Comparison of ENCODE assay signal across 8 mouse cellular contexts in genomic region chr3:121428230-121428629, GRCm38 (mm10). TPM values are rescaled to one million over a fixed set of nuclear protein-coding genes. Genes with fewer than 3 reads are reported as not detected.
DNase-seq lines count a peak whose midpoint lies in the region; ATAC-seq and TF ChIP-seq lines count a peak whose summit lies in the region.

No protein-coding gene starts in this region.

- H3K9me3 ChIP-seq in limb, embryonic 14.5 days (ENCODE audit: control insufficient read depth, low read length) = no peaks in the 10 kb centered on the region

- H3K4me2 ChIP-seq in limb, embryonic 14.5 days (replicated peaks; ENCODE audit: low read depth, low read length, severe bottlenecking) = peak overlapping the region; percentile 90

- no peak for ATAC-seq in limb, embryonic 14.5 days (ENCODE audit: low FRiP score, low read depth)

- WGBS in liver, adult 2 months = 4% methylated on average over 8 of the region's 8 CpGs
- 5% methylated on average over 8 of the region's 8 CpGs for WGBS in limb, embryonic 14.5 days

- intact Hi-C loops in left cerebral cortex, postnatal 10 days (cut with DNase I) = loop anchor here (5.0 to 10.0 kb wide), 2 partner anchors 121 to 253 kb away; partner anchors contain the start of gene Rwdd3

- peaks cover 45% of the 10 kb centered on the region; the same call in 1 of the 2 replicates for H3K79me2 ChIP-seq in liver, adult 2 months (ENCODE audit: control insufficient read depth, insufficient read depth, low read length)

- H3K27me3 ChIP-seq in liver, adult 2 months (ENCODE audit: control insufficient read depth, insufficient read depth, low read length) = no peaks in the 10 kb centered on the region
- H3K27me3 ChIP-seq in limb, embryonic 14.5 days (ENCODE audit: control insufficient read depth, insufficient read depth, low read length) = no peaks in the 10 kb centered on the region
- H3K27me3 ChIP-seq in splenic B cell, adult 2 months (ENCODE audit: control insufficient read depth, insufficient read depth, low read length, poor library complexity, severe bottlenecking) = no peaks in the 10 kb centered on the region

- no peaks in the 10 kb centered on the region for H3K36me3 ChIP-seq in liver, adult 2 months (ENCODE audit: control insufficient read depth, insufficient read depth, low read length)
- H3K36me3 ChIP-seq in limb, embryonic 14.5 days (ENCODE audit: control insufficient read depth, insufficient read depth, low read length) = no peaks in the 10 kb centered on the region
- H3K36me3 ChIP-seq in splenic B cell, adult 2 months (ENCODE audit: control insufficient read depth, insufficient read depth, low read length, poor library complexity, severe bottlenecking) = no peaks in the 10 kb centered on the region

- peaks cover 14% of the 10 kb centered on the region for H3K4me1 ChIP-seq in liver, adult 2 months (ENCODE audit: control insufficient read depth, insufficient read depth, low read length)
- no peaks in the 10 kb centered on the region for H3K4me1 ChIP-seq in cortical plate, adult 2 months (ENCODE audit: control insufficient read depth, insufficient read depth, low read length)
- H3K4me1 ChIP-seq in limb, embryonic 14.5 days (ENCODE audit: control insufficient read depth, insufficient read depth, low read length) = peaks cover 41% of the 10 kb centered on the region

- peak; percentile 54 for DNase-seq in liver, adult 2 months (ENCODE audit: extremely low read depth, low read depth, low spot score)
- DNase-seq in liver = no peak
- peak; percentile 36 for DNase-seq in heart, postnatal 4 days
- peak; percentile 41 for DNase-seq in limb, embryonic 14.5 days (ENCODE audit: low spot score)
- DNase-seq in splenic B cell, adult 2 months (ENCODE audit: low read depth, low spot score) = peak; percentile 69
- DNase-seq in thymus, postnatal 36 days = no peak
- no peak for DNase-seq in left cerebral cortex, postnatal 10 days (ENCODE audit: extremely low spot score in 1 of 2, low spot score in 2 of 2)

- peak overlapping the region; percentile 96 for H3K4me3 ChIP-seq in liver, adult 2 months (ENCODE audit: insufficient read depth, low read depth, low read length)
- H3K4me3 ChIP-seq in cortical plate, adult 2 months (ENCODE audit: insufficient read depth, low read length) = peak overlapping the region; percentile 54; the same call in 1 of the 2 replicates
- H3K4me3 ChIP-seq in limb, embryonic 14.5 days (replicated peaks; ENCODE audit: low read length) = peak overlapping the region; percentile 89

- TF ChIP-seq POLR2A in liver, adult 2 months (IDR thresholded peaks at IDR 0.05; ENCODE audit: extremely low read depth, insufficient read depth, low read length) = no peak
- TF ChIP-seq POLR2A in cortical plate, adult 2 months (IDR thresholded peaks at IDR 0.05; ENCODE audit: extremely low read depth, insufficient read depth, low read length) = no peak
- TF ChIP-seq POLR2A in limb, embryonic 14.5 days (IDR thresholded peaks at IDR 0.05; ENCODE audit: borderline replicate concordance, extremely low read depth, insufficient read depth, insufficient read length) = no peak

- H3K27ac ChIP-seq in liver, adult 2 months (replicated peaks; ENCODE audit: insufficient read depth, low read depth, low read length) = peak overlapping the region; percentile 60
- H3K27ac ChIP-seq in cortical plate, adult 2 months (ENCODE audit: insufficient read depth, low read length) = no peak overlapping the region
- H3K27ac ChIP-seq in limb, embryonic 14.5 days (replicated peaks; ENCODE audit: low read depth, low read length) = peak overlapping the region; percentile 99

- H3K9ac ChIP-seq in liver, adult 2 months (ENCODE audit: low read depth, low read length) = peak overlapping the region; percentile 67
- H3K9ac ChIP-seq in limb, embryonic 14.5 days (ENCODE audit: low read depth, low read length, severe bottlenecking) = peak overlapping the region; percentile 97

- TF ChIP-seq CTCF in liver, adult 2 months (IDR thresholded peaks at IDR 0.05; ENCODE audit: low read depth, low read length) = no peak
- no peak for TF ChIP-seq CTCF in cortical plate, adult 2 months (IDR thresholded peaks at IDR 0.05; ENCODE audit: extremely low read depth, insufficient read depth, low read length)

RNA-seq across cellular contexts. Expression of gene Cnn3, which starts 1.9 kb away (rescaled TPM):
- 146 and 163 TPM in 2 replicates for total RNA-seq in liver, adult 2 months (2014; rRNA removed)
- 92.4 and 116 TPM in 2 replicates for polyA plus RNA-seq in liver, adult 2 months (2012; rRNA removed)
- polyA plus RNA-seq in cortical plate, adult 2 months (2012; rRNA removed) = 121 and 130 TPM in 2 replicates
- total RNA-seq in heart, postnatal 4 days (2021) = 100 to 1,000 TPM; 162 to 167 TPM
- polyA plus RNA-seq in limb, embryonic 14.5 days (2012; rRNA removed) = 674 and 696 TPM in 2 replicates
- polyA plus RNA-seq in limb, embryonic 14.5 days (2014; fragmentation: Nextera tagmentation; extraction: Ambion mirVana) = 746 and 782 TPM in 2 replicates
- 10 to 100 TPM; 67.4 to 70.1 TPM for total RNA-seq in left cerebral cortex, postnatal 10 days (2021)

Comparison
In these comparisons a context has a peak if more than half of its experiments do, and no peak if none do; other contexts are left out.
1. DNase-seq: peak in liver, adult 2 months (single experiment), heart, postnatal 4 days (single experiment), limb, embryonic 14.5 days (single experiment) and splenic B cell, adult 2 months (single experiment); none in liver (single experiment), thymus, postnatal 36 days (0 of 2) and left cerebral cortex, postnatal 10 days (0 of 2).
2. Peak in every context shown above with its lines, with median percentiles within 50 percentile points of each other: H3K4me3 ChIP-seq.